Mouse (Mus musculus) forelimb bud, embryonic 11.5 days (tissue): ENCODE results near the gene 4930467E23Rik.
"Not testable (repeated sequence)": the region's sequence is repeated elsewhere in the genome, so short reads cannot be mapped to it uniquely, and the experiment has no call there.

Experiments used
- DNase-seq: peaks from one replicate; pipeline ENCODE4 v3.0.0-alpha.2; 2012; ENCODE audit warnings: low read depth, low spot score

The 4930467E23Rik gene

GRCm38 (mm10) chr8:19709488-19709887 is 19.9 kb upstream of the 4930467E23Rik start:
- DNase-seq = not testable (repeated sequence)

- not testable (repeated sequence) for DNase-seq
These were observed 18.1 kb upstream of the 4930467E23Rik start for GRCm38 (mm10) chr8:19711171-19711860.

GRCm38 (mm10) chr8:19712227-19712750 is 17.1 kb upstream of the 4930467E23Rik start:
- not testable (repeated sequence) for DNase-seq

- DNase-seq = not testable (repeated sequence)
These were observed 16.6 kb upstream of the 4930467E23Rik start for GRCm38 (mm10) chr8:19712816-19713215.

- not testable (repeated sequence) for DNase-seq
These were observed 16.0 kb upstream of the 4930467E23Rik start for GRCm38 (mm10) chr8:19713232-19713834.

- DNase-seq = not testable (repeated sequence)
These were observed 14.9 kb upstream of the 4930467E23Rik start for GRCm38 (mm10) chr8:19714426-19714825.

- not testable (repeated sequence) for DNase-seq
These were observed 14.1 kb upstream of the 4930467E23Rik start for GRCm38 (mm10) chr8:19715266-19715665.

GRCm38 (mm10) chr8:19717851-19718250 is 11.5 kb upstream of the 4930467E23Rik start:
- DNase-seq = not testable (repeated sequence)

- not testable (repeated sequence) for DNase-seq
These were observed 9.9 kb upstream of the 4930467E23Rik start for GRCm38 (mm10) chr8:19719513-19719912.

GRCm38 (mm10) chr8:19724871-19725270 is 4.5 kb upstream of the 4930467E23Rik start:
- DNase-seq = not testable (repeated sequence)

GRCm38 (mm10) chr8:19751773-19752172 is 22.4 kb downstream of the 4930467E23Rik start:
- not testable (repeated sequence) for DNase-seq

- not testable (repeated sequence) for DNase-seq
These were observed 24.8 kb downstream of the 4930467E23Rik start for GRCm38 (mm10) chr8:19754178-19754577.

- DNase-seq = not testable (repeated sequence)
These were observed 25.6 kb downstream of the 4930467E23Rik start for GRCm38 (mm10) chr8:19754961-19755360.

GRCm38 (mm10) chr8:19761660-19762059 is 32.3 kb downstream of the 4930467E23Rik start:
- not testable (repeated sequence) for DNase-seq

GRCm38 (mm10) chr8:19762860-19763592 is 33.6 kb downstream of the 4930467E23Rik start:
- not testable (repeated sequence) for DNase-seq

- DNase-seq = not testable (repeated sequence)
These were observed 36.2 kb downstream of the 4930467E23Rik start for GRCm38 (mm10) chr8:19765531-19765930.

GRCm38 (mm10) chr8:19773461-19773860 is 44.1 kb downstream of the 4930467E23Rik start:
- DNase-seq = not testable (repeated sequence)

- not testable (repeated sequence) for DNase-seq
These were observed 46.9 kb downstream of the 4930467E23Rik start for GRCm38 (mm10) chr8:19776311-19776710.

- DNase-seq = not testable (repeated sequence)
These were observed 48.1 kb downstream of the 4930467E23Rik start for GRCm38 (mm10) chr8:19777500-19777899.

- DNase-seq = not testable (repeated sequence)
These were observed 48.8 kb downstream of the 4930467E23Rik start for GRCm38 (mm10) chr8:19778126-19778525.

GRCm38 (mm10) chr8:19778891-19779290 is 49.5 kb downstream of the 4930467E23Rik start:
- DNase-seq = not testable (repeated sequence)

- not testable (repeated sequence) for DNase-seq
These were observed 50.8 kb downstream of the 4930467E23Rik start for GRCm38 (mm10) chr8:19780212-19780611.
